Mouse (Mus musculus) liver, adult 2 months (tissue): ENCODE data around the gene Mgrn1. TPM values are rescaled to one million over a fixed set of nuclear protein-coding genes. Genes with fewer than 3 reads are reported as not detected.

ENCODE experiments used
- DNase-seq: peaks from one replicate; pipeline ENCODE4 v3.0.0-alpha.2; 2011; ENCODE audit warnings: low read depth, low spot score; ENCODE audit errors: extremely low read depth
- H3K27ac ChIP-seq: fragments of 200-500 bp; replicated peaks from 2 replicates; pipeline ENCODE4 v1.5.1; 2012; ENCODE audit warnings: low read depth, mild to moderate bottlenecking, control low read depth, inconsistent platforms, low read length; ENCODE audit not compliant: insufficient read depth
- H3K27me3 ChIP-seq: fragments of 200-500 bp; 2 replicates; pipeline ENCODE4 v1.6.1; 2012; ENCODE audit warnings: mild to moderate bottlenecking, moderate library complexity, low read length, inconsistent platforms; ENCODE audit not compliant: control insufficient read depth, insufficient read depth
- H3K36me3 ChIP-seq: fragments of 200-500 bp; 2 replicates; pipeline ENCODE4 v1.6.1; 2012; ENCODE audit warnings: low read length, inconsistent platforms; ENCODE audit not compliant: control insufficient read depth, insufficient read depth
- H3K4me1 ChIP-seq: fragments of 200-500 bp; 2 replicates; pipeline ENCODE4 v1.6.1; 2011; ENCODE audit warnings: low read length; ENCODE audit not compliant: control insufficient read depth, insufficient read depth
- H3K4me3 ChIP-seq: fragments of 200-500 bp; 2 replicates; pipeline ENCODE4 v1.5.1; 2011; ENCODE audit warnings: low read depth, mild to moderate bottlenecking, control low read depth, low read length, moderate library complexity; ENCODE audit not compliant: insufficient read depth
- H3K79me2 ChIP-seq: fragments of 200-500 bp; 2 replicates; pipeline ENCODE4 v1.6.1; 2012; ENCODE audit warnings: inconsistent platforms, mild to moderate bottlenecking, low read length, moderate library complexity; ENCODE audit not compliant: control insufficient read depth, insufficient read depth
- H3K9ac ChIP-seq: fragments of 200-500 bp; 2 replicates; pipeline ENCODE4 v1.6.1; 2012; ENCODE audit warnings: low read depth, mild to moderate bottlenecking, control low read depth, inconsistent platforms, low read length
- CTCF ChIP-seq: fragments of 200-500 bp; IDR thresholded peaks from 2 replicates; pipeline ENCODE4 v1.5.1; 2011; ENCODE audit warnings: low read depth, low read length, control low read depth
- POLR2A ChIP-seq: fragments of 200-500 bp; IDR thresholded peaks from 2 replicates; pipeline ENCODE4 v1.6.1; 2011; ENCODE audit warnings: low read length, control low read depth; ENCODE audit not compliant: insufficient read depth; ENCODE audit errors: extremely low read depth
- WGBS: fragments of 180-500 bp; shearing (Covaris S2); methylation state at CpG from one replicate; pipeline ENCODE4 v1.1.7; 2018; 5-methylcytosine and 5-hydroxymethylcytosine counted together
- polyA plus RNA-seq: library from polyadenylated mRNA; depleted of rRNA; stranded (reverse); fragments of >200 nt; gene quantifications from 2 replicates; pipeline ENCODE4 v1.2.3, GENCODE M21; 2012
- total RNA-seq: library from RNA; depleted of rRNA; stranded (reverse); fragments of >200 nt; gene quantifications from 2 replicates; pipeline ENCODE4 v1.2.3, GENCODE M21; 2014

The Mgrn1 gene
- total and polyA plus RNA-seq, 2 experiments: 28.2 to 71.0 TPM

DNA sequence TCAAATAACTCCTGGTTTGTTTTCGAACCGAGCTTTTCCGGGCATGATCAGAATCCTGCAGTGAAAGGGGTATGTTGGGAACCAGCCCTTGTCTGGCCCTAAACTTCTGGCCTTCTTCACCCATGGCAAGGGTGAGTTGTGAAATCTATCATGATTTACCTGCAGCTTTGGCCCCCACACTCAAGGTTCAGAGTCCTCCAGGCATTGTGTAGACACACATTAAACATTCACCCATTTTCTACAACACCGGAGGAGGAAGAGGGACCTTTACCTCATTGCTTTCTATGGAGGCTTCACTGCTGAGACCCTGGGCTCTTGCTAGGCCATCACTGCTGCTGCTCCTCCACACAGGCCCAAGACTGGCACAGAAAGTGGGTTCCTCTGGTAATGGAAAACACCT is 61.3 kb downstream of the Mgrn1 start:
- Histone ChIP-seq H3K27me3 (no peaks in the 10 kb centered on the region), H3K36me3 (peaks cover 14% of the 10 kb centered on the region), H3K79me2 (no peaks in the 10 kb centered on the region), H3K9ac (no peak overlapping the region), H3K27ac (no peak overlapping the region; the same call in 1 of the 2 replicates), H3K4me3 (no peak overlapping the region), H3K4me1 (peaks cover 15% of the 10 kb centered on the region)
- WGBS: 30% methylated on average over 4 of the region's 4 CpGs
- no peak for TF ChIP-seq CTCF
- no peak for TF ChIP-seq POLR2A
- DNase-seq: peak; percentile 47

DNA sequence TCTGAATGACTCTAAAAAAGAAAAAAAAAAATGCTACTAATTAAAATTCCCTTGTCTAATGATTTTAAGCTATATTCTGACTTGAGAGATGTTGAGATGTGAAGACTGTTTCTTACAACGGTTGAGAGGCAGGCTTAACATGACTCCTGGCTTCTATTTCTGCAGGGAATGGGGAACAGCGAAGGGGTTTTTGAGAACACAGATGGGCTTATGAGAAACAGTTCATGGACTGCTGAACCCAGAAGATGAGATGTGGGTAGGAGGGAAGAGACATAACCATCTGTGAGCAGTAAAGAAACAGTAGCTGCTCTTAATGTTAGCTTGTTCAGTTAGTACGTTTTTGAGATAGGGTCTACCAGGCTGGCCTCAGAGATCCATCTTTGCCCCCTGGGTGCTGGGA is 70.6 kb downstream of the Mgrn1 start:
- 97% methylated on average over 3 of the region's 3 CpGs for WGBS
- peaks cover 35% of the 10 kb centered on the region for H3K36me3 ChIP-seq

DNA sequence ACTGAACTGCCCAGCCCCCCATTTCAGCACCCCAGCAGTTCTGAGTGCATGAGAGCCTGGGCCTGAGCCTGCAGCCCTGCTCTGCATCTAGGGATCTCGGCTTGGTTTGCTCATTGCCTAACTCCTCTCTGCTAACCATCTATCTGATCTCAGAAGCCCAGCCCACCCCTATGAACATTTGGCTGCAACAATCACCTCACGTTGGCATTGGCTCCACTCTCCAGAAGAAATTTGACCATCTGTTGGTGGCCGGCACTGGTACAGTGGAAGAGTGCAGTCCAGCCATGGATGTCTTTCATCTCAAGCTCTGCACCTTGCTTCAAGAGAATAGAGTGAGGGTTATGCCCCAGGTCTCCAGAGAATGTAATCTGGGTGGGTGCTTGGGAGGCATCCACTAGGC is 71.4 kb downstream of the Mgrn1 start:
- Histone ChIP-seq H3K79me2 (peaks cover 10% of the 10 kb centered on the region), H3K36me3 (peaks cover 31% of the 10 kb centered on the region), H3K4me3 (no peak overlapping the region), H3K9ac (no peak overlapping the region), H3K27ac (no peak overlapping the region), H3K4me1 (no peaks in the 10 kb centered on the region), H3K27me3 (no peaks in the 10 kb centered on the region)
- no peak for DNase-seq
- no peak for TF ChIP-seq CTCF
- no peak for TF ChIP-seq POLR2A
- 64% methylated on average over 3 of the region's 3 CpGs for WGBS

More for the DNA sequence above, 70.6 kb downstream of the Mgrn1 start:
- Histone ChIP-seq H3K9ac (no peak overlapping the region), H3K4me1 (no peaks in the 10 kb centered on the region), H3K27ac (no peak overlapping the region), H3K27me3 (no peaks in the 10 kb centered on the region), H3K79me2 (peaks cover 6% of the 10 kb centered on the region), H3K4me3 (no peak overlapping the region)
- no peak for DNase-seq
- TF ChIP-seq POLR2A (no peak), CTCF (no peak)

DNA sequence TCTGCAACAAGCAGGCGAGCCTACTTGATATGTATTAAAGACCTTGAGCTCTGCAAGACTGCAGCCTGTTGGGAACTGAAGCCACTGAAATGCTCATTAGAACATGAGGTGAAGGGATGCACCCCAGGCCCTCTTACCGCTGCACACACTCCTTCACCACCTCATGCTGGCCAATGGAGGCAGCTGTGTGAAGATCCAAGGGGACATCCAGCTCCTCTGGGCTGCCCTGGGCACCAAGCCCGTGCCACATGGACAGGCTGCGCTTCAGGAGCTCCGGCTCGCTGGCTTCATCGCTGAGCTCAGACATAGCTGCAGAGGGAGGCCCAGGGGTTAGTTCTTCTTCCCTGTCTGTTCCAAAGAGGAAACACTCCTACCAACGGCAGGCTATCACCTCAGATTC is 74.2 kb downstream of the Mgrn1 start:
- Histone ChIP-seq H3K27me3 (no peaks in the 10 kb centered on the region), H3K4me3 (no peak overlapping the region), H3K4me1 (peaks cover 9% of the 10 kb centered on the region; the same call in 1 of the 2 replicates), H3K36me3 (peaks cover 14% of the 10 kb centered on the region), H3K9ac (no peak overlapping the region), H3K27ac (no peak overlapping the region), H3K79me2 (peaks cover 17% of the 10 kb centered on the region)
- 84% methylated on average over 8 of the region's 8 CpGs for WGBS
- no peak for TF ChIP-seq POLR2A
- TF ChIP-seq CTCF: no peak
- no peak for DNase-seq

DNA sequence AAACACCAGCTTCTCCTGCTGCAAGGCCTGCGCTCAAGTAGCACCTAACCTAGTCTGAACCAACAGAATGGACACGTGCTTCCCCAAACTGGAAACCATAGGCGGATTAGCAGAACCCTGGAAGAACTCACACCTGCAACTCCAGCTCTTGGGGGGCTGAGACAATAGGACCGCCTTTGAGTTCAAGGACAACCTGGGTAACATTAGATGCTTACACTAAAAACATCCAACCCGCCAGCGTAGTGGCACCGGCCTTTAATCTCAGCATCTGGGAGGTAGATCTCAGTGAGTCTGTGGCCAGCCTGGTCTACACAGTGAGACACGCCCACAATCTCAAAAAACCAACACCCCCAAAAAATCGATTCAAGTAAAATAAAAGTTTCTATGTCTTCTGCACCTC is 77.3 kb downstream of the Mgrn1 start:
- Histone ChIP-seq H3K27me3 (no peaks in the 10 kb centered on the region), H3K9ac (peak overlapping the region; percentile 42; the same call in 1 of the 2 replicates), H3K27ac (no peak overlapping the region), H3K4me1 (peaks cover 9% of the 10 kb centered on the region; the same call in 1 of the 2 replicates), H3K4me3 (peak overlapping the region; percentile 80), H3K79me2 (peaks cover 17% of the 10 kb centered on the region), H3K36me3 (no peaks in the 10 kb centered on the region)
- 29% methylated on average over 9 of the region's 9 CpGs for WGBS
- no peak for DNase-seq
- no peak for TF ChIP-seq POLR2A
- TF ChIP-seq CTCF: no peak

DNA sequence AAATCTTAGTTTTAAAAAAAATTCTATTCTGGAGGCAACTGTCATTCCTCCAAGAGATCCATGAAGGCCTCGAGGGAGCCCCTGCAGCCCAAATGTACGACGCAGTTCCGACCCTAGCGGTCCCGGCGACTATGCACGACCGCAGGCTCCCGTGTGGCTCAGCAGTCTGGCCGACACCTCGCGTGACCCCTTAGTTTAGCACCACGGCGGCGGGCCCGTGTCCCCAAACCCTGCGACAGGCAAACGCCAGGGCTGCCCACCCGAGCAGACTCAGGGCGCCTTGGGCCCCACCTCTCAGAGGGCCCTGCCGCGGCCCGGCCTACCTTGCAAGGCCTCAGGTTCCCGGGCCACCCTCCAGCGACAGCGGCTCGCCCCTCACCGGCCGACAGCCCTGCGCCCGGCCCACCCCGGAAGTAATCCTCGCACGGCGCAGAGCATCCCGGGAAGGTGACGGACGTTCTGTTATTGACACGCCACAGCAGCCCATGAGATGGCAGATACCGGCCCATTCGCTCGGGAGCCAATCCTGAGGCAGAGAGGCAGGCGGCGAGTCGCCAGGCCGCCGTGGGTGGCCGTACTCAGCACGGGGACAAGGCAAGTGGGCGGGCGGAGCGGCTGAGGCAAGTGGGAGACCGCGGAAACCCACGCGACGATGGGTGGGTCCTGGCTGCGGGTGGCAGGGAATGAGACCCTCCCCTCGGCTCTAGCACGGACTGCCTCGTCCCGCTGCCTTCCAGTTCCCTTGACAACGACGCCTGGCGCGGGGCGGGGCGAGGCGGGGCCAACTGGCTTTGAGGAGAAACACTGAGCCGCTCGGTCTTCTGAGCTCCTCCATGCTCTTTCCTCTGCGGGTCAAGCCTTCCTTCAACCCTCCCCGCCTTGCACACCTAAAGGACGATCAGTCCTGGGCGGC is 78.0 kb downstream of the Mgrn1 start, which contains the start of gene Anks3:
TSS of gene Anks3 (minus strand) at position 409 of the 913 bp plus-strand sequence.
- Histone ChIP-seq H3K9ac (peak within 1 kb of the TSS; percentile 85), H3K36me3 (no peaks in the 10 kb centered on the region), H3K4me1 (peaks cover 9% of the 10 kb centered on the region; the same call in 1 of the 2 replicates), H3K27ac (peak within 1 kb of the TSS; percentile 37), H3K79me2 (peaks cover 17% of the 10 kb centered on the region), H3K27me3 (no peaks in the 10 kb centered on the region), H3K4me3 (peak within 1 kb of the TSS; percentile 80)
- peak; percentile 93 for DNase-seq
- WGBS: under 1% methylated on average over 72 of the region's 76 CpGs
- peak; percentile 66; the same call in 1 of the 2 replicates for TF ChIP-seq POLR2A
- TF ChIP-seq CTCF: no peak
